Comparison of ENCODE assay signal across 8 mouse cellular contexts in genomic region chr9:23222841-23223548, GRCm38 (mm10). TPM values are rescaled to one million over a fixed set of nuclear protein-coding genes. Genes with fewer than 3 reads are reported as not detected.
A peak's percentile ranks its signal among the peaks of the same experiment; 100 is the strongest.
DNase-seq lines count a peak whose midpoint lies in the region; ATAC-seq and TF ChIP-seq lines count a peak whose summit lies in the region.

Gene Bmper, plus strand, starts transcription at chr9:23223076.

- TF ChIP-seq CTCF in ES-Bruce4 (IDR thresholded peaks at IDR 0.05; ENCODE audit: low read depth, low read length), result no peak

- peaks cover 13% of the 10 kb centered on the region for H3K27me3 ChIP-seq in ES-Bruce4 (ENCODE audit: control insufficient read depth, insufficient read depth, low read length, poor library complexity, severe bottlenecking)
- peaks cover 64% of the 10 kb centered on the region for H3K27me3 ChIP-seq in embryonic facial prominence, embryonic 15.5 days
- peaks cover 19% of the 10 kb centered on the region; the same call in 1 of the 2 replicates for H3K27me3 ChIP-seq in heart, embryonic 12.5 days (replicated peaks)
- peaks cover 47% of the 10 kb centered on the region for H3K27me3 ChIP-seq in liver, embryonic 16.5 days (ENCODE audit: control insufficient read depth, insufficient read depth, low read depth, low read length)
- H3K27me3 ChIP-seq in neural tube, embryonic 15.5 days (replicated peaks), result peaks cover 21% of the 10 kb centered on the region

- peak within 1 kb of the TSS; percentile 77 for H3K4me3 ChIP-seq in ES-Bruce4 (ENCODE audit: low read depth, low read length)
- peak within 1 kb of the TSS; percentile 67 for H3K4me3 ChIP-seq in embryonic facial prominence, embryonic 15.5 days (replicated peaks)
- H3K4me3 ChIP-seq in heart, embryonic 12.5 days, result peak within 1 kb of the TSS; percentile 81
- H3K4me3 ChIP-seq in liver, embryonic 16.5 days (ENCODE audit: low read depth, low read length), result peak within 1 kb of the TSS; percentile 54
- peak within 1 kb of the TSS; percentile 72 for H3K4me3 ChIP-seq in neural tube, embryonic 15.5 days (replicated peaks)

- no peak within 1 kb of the TSS for H3K27ac ChIP-seq in ES-Bruce4 (ENCODE audit: insufficient read depth, low read length)
- H3K27ac ChIP-seq in embryonic facial prominence, embryonic 15.5 days (replicated peaks), result peak within 1 kb of the TSS; percentile 69
- peak within 1 kb of the TSS; percentile 87 for H3K27ac ChIP-seq in heart, embryonic 12.5 days (ENCODE audit: poor library complexity, severe bottlenecking)
- H3K27ac ChIP-seq in liver, embryonic 16.5 days (ENCODE audit: low read length), result no peak within 1 kb of the TSS
- peak within 1 kb of the TSS; percentile 85 for H3K27ac ChIP-seq in neural tube, embryonic 15.5 days (replicated peaks)

- H3K4me2 ChIP-seq in embryonic facial prominence, embryonic 15.5 days (replicated peaks), result peak within 1 kb of the TSS; percentile 98
- H3K4me2 ChIP-seq in heart, embryonic 12.5 days, result peak within 1 kb of the TSS; percentile 98
- peak within 1 kb of the TSS; percentile 56 for H3K4me2 ChIP-seq in liver, embryonic 16.5 days (ENCODE audit: low read depth, low read length)
- peak within 1 kb of the TSS; percentile 98 for H3K4me2 ChIP-seq in neural tube, embryonic 15.5 days

- TF ChIP-seq POLR2A in ES-Bruce4 (IDR thresholded peaks at IDR 0.05; ENCODE audit: insufficient read depth, low read length), result no peak

- TF ChIP-seq EP300 in ES-Bruce4 (IDR thresholded peaks at IDR 0.05; ENCODE audit: insufficient read depth, low read depth, low read length), result no peak

- H3K36me3 ChIP-seq in ES-Bruce4 (ENCODE audit: control insufficient read depth, insufficient read depth, low read length, poor library complexity, severe bottlenecking), result no peaks in the 10 kb centered on the region
- no peaks in the 10 kb centered on the region for H3K36me3 ChIP-seq in embryonic facial prominence, embryonic 15.5 days
- no peaks in the 10 kb centered on the region for H3K36me3 ChIP-seq in heart, embryonic 12.5 days
- H3K36me3 ChIP-seq in liver, embryonic 16.5 days (ENCODE audit: control insufficient read depth, insufficient read depth), result no peaks in the 10 kb centered on the region
- H3K36me3 ChIP-seq in neural tube, embryonic 15.5 days, result no peaks in the 10 kb centered on the region

- DNase-seq in adrenal gland, postnatal 25 days, result peak; percentile 65
- peak; percentile 80 for DNase-seq in kidney, postnatal 10 days

- no peaks in the 10 kb centered on the region for H3K9me3 ChIP-seq in ES-Bruce4 (replicated peaks; ENCODE audit: control insufficient read depth, insufficient read depth, low read length, poor library complexity, severe bottlenecking)
- no peaks in the 10 kb centered on the region for H3K9me3 ChIP-seq in embryonic facial prominence, embryonic 15.5 days (replicated peaks)
- no peaks in the 10 kb centered on the region for H3K9me3 ChIP-seq in heart, embryonic 12.5 days (replicated peaks)
- H3K9me3 ChIP-seq in liver, embryonic 16.5 days (replicated peaks; ENCODE audit: control insufficient read depth, low read length), result no peaks in the 10 kb centered on the region
- H3K9me3 ChIP-seq in neural tube, embryonic 15.5 days (replicated peaks), result no peaks in the 10 kb centered on the region

- ATAC-seq in embryonic facial prominence, embryonic 15.5 days (ENCODE audit: insufficient number of reproducible peaks, low FRiP score, low TSS enrichment, low read depth), result peak; percentile 87
- peak; percentile 85 for ATAC-seq in heart, embryonic 12.5 days (ENCODE audit: insufficient number of reproducible peaks, low FRiP score)
- ATAC-seq in liver, embryonic 16.5 days (ENCODE audit: low read depth), result peak; percentile 53
- peak; percentile 87 for ATAC-seq in neural tube, embryonic 15.5 days (ENCODE audit: low FRiP score)
- ATAC-seq in monocyte, adult 5-6 weeks (replicated peaks; ENCODE audit: insufficient number of reproducible peaks, low FRiP score, low TSS enrichment, poor library complexity, severe bottlenecking), result no peak

- H3K4me1 ChIP-seq in ES-Bruce4 (ENCODE audit: control insufficient read depth, insufficient read depth, low read length), result no peaks in the 10 kb centered on the region
- peaks cover 17% of the 10 kb centered on the region for H3K4me1 ChIP-seq in embryonic facial prominence, embryonic 15.5 days
- H3K4me1 ChIP-seq in heart, embryonic 12.5 days (replicated peaks), result peaks cover 13% of the 10 kb centered on the region; the same call in 1 of the 2 replicates
- H3K4me1 ChIP-seq in liver, embryonic 16.5 days (ENCODE audit: control insufficient read depth, low read depth, low read length), result no peaks in the 10 kb centered on the region
- peaks cover 10% of the 10 kb centered on the region for H3K4me1 ChIP-seq in neural tube, embryonic 15.5 days

- under 1% methylated on average over 85 of the region's 86 CpGs for WGBS in embryonic facial prominence, embryonic 15.5 days
- 0% methylated on average over 84 of the region's 86 CpGs for WGBS in heart, embryonic 12.5 days
- WGBS in liver, embryonic 16.5 days (ENCODE audit: insufficient replicate concordance), result under 1% methylated on average over 69 of the region's 86 CpGs
- under 1% methylated on average over 83 of the region's 86 CpGs for WGBS in neural tube, embryonic 15.5 days

- peak within 1 kb of the TSS; percentile 59 for H3K9ac ChIP-seq in ES-Bruce4 (ENCODE audit: low read depth, poor library complexity, severe bottlenecking)
- peak within 1 kb of the TSS; percentile 51 for H3K9ac ChIP-seq in embryonic facial prominence, embryonic 15.5 days
- peak within 1 kb of the TSS; percentile 82 for H3K9ac ChIP-seq in heart, embryonic 12.5 days
- peak within 1 kb of the TSS; percentile 12; the same call in 1 of the 2 replicates for H3K9ac ChIP-seq in liver, embryonic 16.5 days (ENCODE audit: low read depth, low read length)
- H3K9ac ChIP-seq in neural tube, embryonic 15.5 days (replicated peaks), result peak within 1 kb of the TSS; percentile 61

RNA-seq across cellular contexts. Expression of gene Bmper, which starts in this region (rescaled TPM):
- polyA plus RNA-seq in ES-Bruce4 (2011; ENCODE audit: insufficient read depth, insufficient read length, low read depth, missing spikeins), result not detected in 2 replicates
- 1.8 and 3.2 TPM in 2 replicates for total RNA-seq in adrenal gland, postnatal 25 days (2021)
- 10.3 and 11.1 TPM in 2 replicates for polyA plus RNA-seq in embryonic facial prominence, embryonic 15.5 days (2015; fragmentation: Nextera tagmentation; extraction: Ambion mirVana)
- polyA plus RNA-seq in heart, embryonic 12.5 days (2016; fragmentation: Nextera tagmentation; extraction: Ambion mirVana), result 12.3 and 12.4 TPM in 2 replicates
- polyA plus RNA-seq in liver, embryonic 16.5 days (2015; fragmentation: Nextera tagmentation; extraction: Ambion mirVana), result 0.40 and 0.47 TPM in 2 replicates
- 10.7 and 12.3 TPM in 2 replicates for polyA plus RNA-seq in neural tube, embryonic 15.5 days (2015; fragmentation: Nextera tagmentation; extraction: Ambion mirVana)
- not detected in 3 replicates for total RNA-seq in monocyte, adult 5-6 weeks (2017)

Comparison
In these comparisons a context has a peak if more than half of its experiments do, and no peak if none do; other contexts are left out.
1. Peak in ATAC-seq, H3K4me3 ChIP-seq, H3K9ac ChIP-seq and H3K4me2 ChIP-seq in liver, embryonic 16.5 days; RNA of the gene not detected or under 1 TPM.
2. H3K27ac ChIP-seq: peak in embryonic facial prominence, embryonic 15.5 days (single experiment), heart, embryonic 12.5 days (single experiment) and neural tube, embryonic 15.5 days (single experiment); none in ES-Bruce4 (single experiment) and liver, embryonic 16.5 days (single experiment).
3. H3K9ac ChIP-seq: peak in every context shown above with its lines; median percentile 82 in heart, embryonic 12.5 days; 61 in neural tube, embryonic 15.5 days; 59 in ES-Bruce4; 51 in embryonic facial prominence, embryonic 15.5 days; 12 in liver, embryonic 16.5 days.
4. Peak in every context shown above with its lines, with median percentiles within 50 percentile points of each other: H3K4me3 ChIP-seq and H3K4me2 ChIP-seq.